Mouse (Mus musculus) heart, embryonic 13.5 days (tissue): ENCODE results near the gene B430305J03Rik. TPM values are rescaled to one million over a fixed set of nuclear protein-coding genes. Genes with fewer than 3 reads are reported as not detected.
A peak's percentile ranks its signal among the peaks of the same experiment; 100 is the strongest.

Experiments
- ATAC-seq: fragments of 200-750 bp; cut with Nextera tagmentation; 2 replicates; pipeline ENCODE4 v1.8.0; 2017; ENCODE audit warnings: moderate TSS enrichment; ENCODE audit not compliant: insufficient number of reproducible peaks, low FRiP score, low TSS enrichment; ENCODE audit errors: extremely low read depth
- H3K27ac ChIP-seq: fragments of 300-500 bp; sonication (generic); replicated peaks from 2 replicates; pipeline ENCODE4 v1.5.1; 2015; ENCODE audit warnings: moderate library complexity, mild to moderate bottlenecking, inconsistent platforms
- H3K27me3 ChIP-seq: fragments of 300-500 bp; sonication (generic); replicated peaks from 2 replicates; pipeline ENCODE4 v1.6.1; 2015; ENCODE audit warnings: mild to moderate bottlenecking, inconsistent platforms
- H3K36me3 ChIP-seq: fragments of 300-500 bp; sonication (generic); 2 replicates; pipeline ENCODE4 v1.6.1; 2015; ENCODE audit warnings: mild to moderate bottlenecking, inconsistent platforms
- H3K4me1 ChIP-seq: fragments of 300-500 bp; sonication (generic); 2 replicates; pipeline ENCODE4 v1.6.1; 2015; ENCODE audit warnings: inconsistent platforms
- H3K4me2 ChIP-seq: fragments of 300-500 bp; sonication (generic); 2 replicates; pipeline ENCODE4 v1.6.1; 2015; ENCODE audit warnings: inconsistent platforms, mild to moderate bottlenecking, moderate library complexity
- H3K4me3 ChIP-seq: fragments of 300-500 bp; sonication (generic); 2 replicates; pipeline ENCODE4 v1.5.1; 2015; ENCODE audit warnings: moderate library complexity, mild to moderate bottlenecking, inconsistent platforms
- H3K9ac ChIP-seq: fragments of 300-500 bp; sonication (generic); 2 replicates; pipeline ENCODE4 v1.6.1; 2015; ENCODE audit warnings: inconsistent platforms, mild to moderate bottlenecking, moderate library complexity
- H3K9me3 ChIP-seq: fragments of 300-500 bp; sonication (generic); 2 replicates; pipeline ENCODE4 v1.6.1; 2016; ENCODE audit warnings: inconsistent platforms
- WGBS: fragments of 180-500 bp; shearing (Covaris S2); methylation state at CpG from one replicate; pipeline ENCODE4 v1.1.7; 2015; ENCODE audit warnings: mixed read lengths; 5-methylcytosine and 5-hydroxymethylcytosine counted together
- polyA plus RNA-seq: library from polyadenylated mRNA; unstranded; fragments of >200 nt; fragmentation: Nextera tagmentation; extraction: Ambion mirVana; gene quantifications from 2 replicates; pipeline ENCODE4 v1.2.1, GENCODE M21; 2015

Gene B430305J03Rik
- polyA plus RNA-seq, 1 experiment from 2014 or later = not detected

DNA sequence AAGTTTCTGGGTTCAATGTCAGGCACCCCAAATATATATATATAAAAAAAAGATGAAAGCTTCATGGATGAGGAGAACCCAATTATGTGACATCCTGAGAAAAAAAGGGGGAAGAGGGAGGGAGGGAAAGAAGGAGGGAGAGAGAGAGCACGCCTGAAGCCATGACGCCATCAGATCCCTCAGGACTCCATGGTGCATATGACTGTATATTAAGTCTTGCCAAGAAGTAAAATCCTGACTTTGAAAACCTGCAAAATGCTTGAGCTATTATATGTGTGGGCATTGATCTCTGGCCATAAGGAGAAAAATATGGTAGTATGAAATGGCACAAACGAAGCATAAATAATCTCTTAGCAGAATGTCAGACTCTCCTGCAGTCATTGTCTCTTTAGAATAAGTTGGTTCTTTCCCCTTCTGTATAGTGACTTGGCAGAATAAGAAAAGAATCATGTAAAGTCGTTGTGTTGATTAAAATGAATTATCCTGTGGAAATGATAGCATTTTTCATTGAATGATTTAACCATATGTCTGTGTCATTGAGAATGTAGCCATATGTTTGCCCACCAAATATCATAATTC lies 17.6 kb downstream of the B430305J03Rik start:
- Histone ChIP-seq H3K27ac (no peak overlapping the region), H3K9me3 (no peaks in the 10 kb centered on the region), H3K36me3 (no peaks in the 10 kb centered on the region), H3K4me2 (no peak overlapping the region), H3K27me3 (no peaks in the 10 kb centered on the region), H3K9ac (no peak overlapping the region), H3K4me3 (no peak overlapping the region), H3K4me1 (peaks cover 8% of the 10 kb centered on the region)
- ATAC-seq = no peak
- 70% methylated on average over 4 of the region's 4 CpGs for WGBS

DNA sequence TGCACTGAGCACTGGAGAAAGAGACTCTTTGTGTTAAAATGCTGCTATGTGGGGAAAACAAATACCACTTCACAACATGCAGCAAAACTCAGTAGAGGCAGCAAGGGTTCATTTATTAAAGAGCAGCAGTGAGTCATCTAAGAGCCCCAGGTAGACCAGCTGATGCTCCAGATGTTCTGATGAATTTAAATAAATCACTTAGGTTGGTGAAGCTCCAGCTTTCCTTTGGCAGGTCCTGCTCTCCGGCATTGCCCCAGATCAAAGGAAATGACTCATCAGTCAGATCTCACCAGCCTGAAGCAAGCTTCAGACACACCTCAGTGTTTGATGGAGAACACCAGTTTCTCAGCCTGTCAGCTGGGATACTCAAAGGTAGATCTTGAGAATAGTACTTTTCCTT lies 20.1 kb downstream of the B430305J03Rik start:
- WGBS = 21% methylated on average over 1 of the region's 1 CpGs
- ATAC-seq = no peak

DNA sequence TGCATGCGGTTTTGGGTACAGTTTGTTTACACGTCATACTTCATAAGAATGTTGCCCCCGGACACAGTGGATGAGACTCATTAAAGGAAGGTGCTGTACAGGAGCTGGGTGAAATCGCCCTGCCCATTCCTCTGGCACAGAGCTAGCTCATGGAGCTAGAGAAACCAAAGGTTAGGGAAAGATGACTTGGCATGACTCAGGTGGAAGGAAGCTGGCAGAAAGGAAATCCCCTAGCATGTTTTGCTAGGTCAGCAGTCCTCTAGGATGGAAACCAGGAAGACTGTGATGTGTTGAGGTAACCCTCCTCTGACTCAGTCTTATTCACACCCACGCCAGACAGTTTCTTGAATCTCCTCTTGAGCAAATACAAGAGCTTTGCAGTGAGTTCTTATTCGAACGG lies 21.7 kb downstream of the B430305J03Rik start:
- Histone ChIP-seq H3K4me1 (peaks cover 8% of the 10 kb centered on the region), H3K4me2 (no peak overlapping the region), H3K4me3 (no peak overlapping the region), H3K9ac (no peak overlapping the region), H3K27me3 (no peaks in the 10 kb centered on the region), H3K36me3 (no peaks in the 10 kb centered on the region), H3K27ac (peak overlapping the region; percentile 32; the same call in 1 of the 2 replicates), H3K9me3 (no peaks in the 10 kb centered on the region)
- WGBS = 59% methylated on average over 7 of the region's 7 CpGs
- 0 out of 2 replicates have a peak, but pooled peaks have one; percentile 63 for ATAC-seq

More for the DNA sequence above, 20.1 kb downstream of the B430305J03Rik start:
- H3K9ac ChIP-seq = no peak overlapping the region
- no peak overlapping the region for H3K27ac ChIP-seq
- no peaks in the 10 kb centered on the region for H3K36me3 ChIP-seq
- H3K27me3 ChIP-seq = no peaks in the 10 kb centered on the region
- H3K9me3 ChIP-seq = no peaks in the 10 kb centered on the region
- peaks cover 8% of the 10 kb centered on the region for H3K4me1 ChIP-seq
- H3K4me3 ChIP-seq = no peak overlapping the region
- no peak overlapping the region for H3K4me2 ChIP-seq

DNA sequence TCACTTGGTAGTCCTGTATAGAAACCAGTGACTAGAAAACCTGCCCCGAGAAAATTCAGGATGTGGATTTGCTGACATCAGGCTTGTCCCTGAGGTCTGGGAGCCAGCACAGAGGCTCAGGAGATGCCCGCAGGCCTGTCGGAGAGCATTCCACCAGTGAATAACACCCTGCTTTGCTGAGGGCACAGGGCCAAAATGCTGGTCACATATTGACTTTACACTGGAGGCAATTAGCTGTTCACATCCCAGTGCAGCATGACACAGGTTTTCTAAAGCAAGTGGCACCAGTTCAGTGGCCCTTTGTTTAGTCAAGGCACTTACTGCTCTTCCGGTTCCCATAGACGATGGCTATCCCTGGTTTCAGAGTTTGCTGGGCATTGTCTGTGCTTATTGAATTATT lies 25.4 kb downstream of the B430305J03Rik start:
- Histone ChIP-seq H3K27ac (no peak overlapping the region), H3K4me1 (peaks cover 4% of the 10 kb centered on the region), H3K9me3 (no peaks in the 10 kb centered on the region), H3K9ac (no peak overlapping the region), H3K4me2 (no peak overlapping the region), H3K27me3 (no peaks in the 10 kb centered on the region), H3K36me3 (no peaks in the 10 kb centered on the region), H3K4me3 (no peak overlapping the region)
- ATAC-seq = no peak
- 73% methylated on average over 5 of the region's 5 CpGs for WGBS

DNA sequence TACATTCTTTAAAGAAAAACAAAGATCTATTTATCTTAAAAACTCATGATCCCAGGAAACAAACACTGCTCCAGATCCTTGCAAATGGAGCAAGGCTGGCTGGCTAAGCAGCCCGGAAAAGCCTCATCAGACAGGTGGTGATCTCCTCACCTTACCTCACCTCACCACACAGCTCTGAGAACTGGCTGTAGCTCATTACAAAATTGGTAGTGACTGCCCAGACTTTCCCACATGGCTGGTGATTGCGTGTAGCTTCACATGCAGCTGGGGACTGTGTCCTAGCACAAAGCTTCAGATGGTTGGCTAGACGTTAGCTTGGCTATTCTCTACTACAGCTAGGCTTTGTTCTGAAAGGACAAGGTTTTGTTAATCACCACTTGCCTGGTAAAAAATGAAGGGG lies 28.5 kb downstream of the B430305J03Rik start:
- Histone ChIP-seq H3K4me2 (no peak overlapping the region), H3K9ac (no peak overlapping the region), H3K4me3 (no peak overlapping the region), H3K27me3 (no peaks in the 10 kb centered on the region), H3K36me3 (no peaks in the 10 kb centered on the region), H3K9me3 (no peaks in the 10 kb centered on the region), H3K27ac (no peak overlapping the region), H3K4me1 (no peaks in the 10 kb centered on the region)
- ATAC-seq = no peak
- 74% methylated on average over 3 of the region's 3 CpGs for WGBS

DNA sequence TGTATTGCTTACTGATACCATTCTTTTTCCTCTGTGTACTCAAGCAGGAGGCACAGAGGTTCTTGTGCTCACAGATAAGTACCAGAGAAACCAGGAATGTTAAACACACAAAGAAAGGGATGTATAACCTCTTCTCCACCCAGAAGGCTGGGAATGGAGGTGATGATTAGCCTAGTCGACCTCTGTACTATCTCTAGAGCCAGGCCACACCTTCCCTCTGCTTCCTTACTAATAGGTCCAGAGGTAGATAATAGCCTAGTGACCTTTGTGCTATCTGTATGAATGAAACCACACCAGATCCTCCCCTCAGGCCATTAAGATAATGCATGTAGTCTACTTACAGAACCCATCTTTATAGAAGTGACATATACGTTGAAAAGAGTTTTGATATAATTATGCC lies 29.5 kb downstream of the B430305J03Rik start:
- H3K9me3 ChIP-seq = no peaks in the 10 kb centered on the region
- H3K4me3 ChIP-seq = no peak overlapping the region
- no peak overlapping the region for H3K4me2 ChIP-seq
- no peaks in the 10 kb centered on the region for H3K36me3 ChIP-seq
- no peaks in the 10 kb centered on the region for H3K27me3 ChIP-seq
- no peak for ATAC-seq
- no peaks in the 10 kb centered on the region for H3K4me1 ChIP-seq
- no peak overlapping the region for H3K9ac ChIP-seq
- WGBS = 23% methylated on average over 2 of the region's 2 CpGs
- no peak overlapping the region for H3K27ac ChIP-seq

DNA sequence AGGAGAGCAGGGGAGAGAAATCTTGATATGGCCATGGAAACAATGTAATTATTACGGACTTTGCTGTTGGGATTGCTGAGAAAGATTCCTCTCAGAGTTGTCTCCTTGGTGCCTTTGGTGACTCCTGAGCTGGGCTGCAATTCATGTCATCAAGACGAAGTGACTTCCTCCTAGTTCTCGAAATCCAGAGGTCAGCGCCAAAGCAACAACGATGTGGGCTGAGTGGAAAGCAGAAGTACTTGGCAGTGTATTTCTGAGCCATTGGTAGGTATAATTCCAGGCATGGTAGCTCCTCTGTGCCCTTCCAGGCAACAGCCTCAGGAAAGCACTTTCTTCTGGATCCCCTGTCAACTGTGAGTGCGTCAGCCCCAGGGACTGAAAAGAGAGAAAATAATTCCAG lies 44.1 kb downstream of the B430305J03Rik start:
- no peaks in the 10 kb centered on the region for H3K27me3 ChIP-seq

DNA sequence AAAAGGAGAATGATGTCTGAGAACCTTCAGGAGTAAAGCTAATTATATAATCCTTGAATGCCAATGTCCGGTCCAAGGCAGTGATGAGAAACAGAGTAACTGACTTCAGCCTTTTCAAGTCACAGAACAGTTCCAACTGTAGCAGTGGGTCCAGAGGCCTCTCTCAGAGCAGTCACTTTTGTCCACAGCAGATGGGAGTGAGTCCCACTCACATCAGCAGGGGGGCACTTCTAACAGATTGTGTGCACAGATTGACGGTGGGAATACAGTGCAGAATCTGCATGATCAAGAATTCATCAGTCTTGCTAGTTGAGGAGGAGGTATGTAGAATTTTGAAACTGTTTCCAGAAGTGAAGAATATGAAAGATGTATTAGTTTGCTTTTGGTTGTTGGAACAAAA lies 45.7 kb downstream of the B430305J03Rik start:
- H3K9ac ChIP-seq = no peak overlapping the region
- 55% methylated on average over 2 of the region's 2 CpGs for WGBS
- H3K27ac ChIP-seq = no peak overlapping the region
- no peaks in the 10 kb centered on the region for H3K9me3 ChIP-seq
- H3K27me3 ChIP-seq = no peaks in the 10 kb centered on the region
- no peaks in the 10 kb centered on the region for H3K36me3 ChIP-seq
- H3K4me2 ChIP-seq = no peak overlapping the region
- H3K4me1 ChIP-seq = no peaks in the 10 kb centered on the region
- ATAC-seq = no peak
- H3K4me3 ChIP-seq = no peak overlapping the region

More for the DNA sequence above, 44.1 kb downstream of the B430305J03Rik start:
- H3K9ac ChIP-seq = no peak overlapping the region
- no peak for ATAC-seq
- H3K36me3 ChIP-seq = no peaks in the 10 kb centered on the region
- H3K4me3 ChIP-seq = no peak overlapping the region
- H3K27ac ChIP-seq = no peak overlapping the region
- no peaks in the 10 kb centered on the region for H3K9me3 ChIP-seq
- no peak overlapping the region for H3K4me2 ChIP-seq
- 70% methylated on average over 6 of the region's 6 CpGs for WGBS
- H3K4me1 ChIP-seq = no peaks in the 10 kb centered on the region

DNA sequence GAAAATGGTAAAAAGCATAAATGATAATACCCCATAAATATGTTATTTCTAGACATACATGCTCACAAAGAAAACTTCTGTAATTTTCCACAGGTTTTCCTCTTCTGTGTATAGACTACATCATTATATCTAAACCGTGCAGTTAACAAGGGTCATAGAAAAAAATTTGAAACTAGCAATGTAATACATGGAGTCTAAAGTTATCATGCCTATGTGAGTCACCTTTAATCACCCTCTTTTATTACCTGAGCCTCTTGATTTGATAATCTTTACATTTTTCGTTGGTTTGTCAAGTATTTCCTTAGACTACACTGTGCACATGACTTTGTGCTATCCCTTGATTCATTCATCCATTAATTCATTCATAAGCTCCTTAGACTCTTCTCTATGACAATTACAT lies 50.7 kb downstream of the B430305J03Rik start:
- Histone ChIP-seq H3K27ac (no peak overlapping the region), H3K4me1 (no peaks in the 10 kb centered on the region), H3K9me3 (no peaks in the 10 kb centered on the region), H3K4me3 (no peak overlapping the region), H3K27me3 (no peaks in the 10 kb centered on the region), H3K36me3 (no peaks in the 10 kb centered on the region), H3K4me2 (no peak overlapping the region), H3K9ac (no peak overlapping the region)
- 63% methylated on average over 2 of the region's 2 CpGs for WGBS
- ATAC-seq = no peak

Other genes with a start within 250 kb of the B430305J03Rik start
- gene Rap2b, start 4.3 kb downstream of the B430305J03Rik start, polyA plus RNA-seq = 6.0 and 6.7 TPM in 2 replicates